Mouse (Mus musculus) MEL (cell line): ENCODE data around the gene Ganc. TPM values are rescaled to one million over a fixed set of nuclear protein-coding genes. Genes with fewer than 3 reads are reported as not detected.
A peak's percentile ranks its signal among the peaks of the same experiment; 100 is the strongest.

Source experiments
- DNase-seq: peaks from one replicate; pipeline ENCODE4 v3.0.0; 2011; ENCODE audit warnings: low read depth, low spot score
- H3K27ac ChIP-seq: 2 replicates; pipeline ENCODE4 v1.5.1; 2012; ENCODE audit warnings: low read depth, mild to moderate bottlenecking, control low read depth, low read length, moderate library complexity; ENCODE audit not compliant: control insufficient read depth
- H3K27me3 ChIP-seq, 2 experiments: fragments of 150-350 bp in 1 of 2; sonication (generic) in 1 of 2; 2 replicates each; pipeline ENCODE4 v1.6.1; 2012; ENCODE audit warnings: low read length in 2 of 2, mild to moderate bottlenecking in 2 of 2, improper control_type of control experiment in 1 of 2, moderate library complexity in 1 of 2; ENCODE audit not compliant: insufficient read depth in 2 of 2, control insufficient read depth in 1 of 2
- H3K36me3 ChIP-seq, 2 experiments: 2 replicates each; pipeline ENCODE4 v1.6.1; 2012 to 2014; ENCODE audit warnings: low read length in 2 of 2, improper control_type of control experiment in 1 of 2, inconsistent platforms in 1 of 2, mild to moderate bottlenecking in 1 of 2; ENCODE audit not compliant: insufficient read depth in 2 of 2, control insufficient read depth in 1 of 2
- H3K4me1 ChIP-seq, 2 experiments: fragments of 150-350 bp in 1 of 2; sonication (generic) in 1 of 2; 2 replicates each; pipeline ENCODE4 v1.6.1; 2012; ENCODE audit warnings: low read length in 2 of 2, improper control_type of control experiment in 1 of 2, mild to moderate bottlenecking in 1 of 2; ENCODE audit not compliant: insufficient read depth in 2 of 2, control insufficient read depth in 1 of 2
- H3K4me3 ChIP-seq, 2 experiments: fragments of 150-350 bp in 1 of 2; sonication (generic) in 1 of 2; 2 replicates each; pipeline ENCODE4 v1.5.1; 2012; ENCODE audit warnings: low read depth in 2 of 2, low read length in 2 of 2, mild to moderate bottlenecking in 2 of 2, moderate library complexity in 2 of 2, control low read depth in 1 of 2, improper control_type of control experiment in 1 of 2; ENCODE audit not compliant: control insufficient read depth in 1 of 2, insufficient read depth in 1 of 2
- H3K79me2 ChIP-seq: 2 replicates; pipeline ENCODE4 v1.6.1; 2012; ENCODE audit warnings: mild to moderate bottlenecking, low read length, moderate library complexity; ENCODE audit not compliant: control insufficient read depth, poor library complexity, insufficient read depth
- H3K9ac ChIP-seq: 2 replicates; pipeline ENCODE4 v1.6.1; 2012; ENCODE audit warnings: low read depth, mild to moderate bottlenecking, control low read depth, low read length, moderate library complexity; ENCODE audit not compliant: control insufficient read depth, poor library complexity, severe bottlenecking
- H3K9me3 ChIP-seq: fragments of 150-350 bp; sonication (generic); replicated peaks from 2 replicates; pipeline ENCODE4 v1.6.1; 2012; ENCODE audit warnings: mild to moderate bottlenecking, low read length, improper control_type of control experiment, moderate library complexity; ENCODE audit not compliant: insufficient read depth
- BHLHE40 ChIP-seq: IDR thresholded peaks from 2 replicates; pipeline ENCODE4 v1.6.1; 2012; ENCODE audit warnings: low read depth, mild to moderate bottlenecking, inconsistent platforms, low read length, improper control_type of control experiment, borderline replicate concordance
- CHD1 ChIP-seq: IDR thresholded peaks from 2 replicates; pipeline ENCODE4 v1.6.1; 2012; ENCODE audit warnings: low read depth, mild to moderate bottlenecking, inconsistent platforms, low read length, improper control_type of control experiment
- CHD2 ChIP-seq: IDR thresholded peaks from 2 replicates; pipeline ENCODE4 v1.6.1; 2011; ENCODE audit warnings: low read length, improper control_type of control experiment
- CTCF ChIP-seq, 3 experiments: IDR thresholded peaks in 2 of 3; conservative IDR thresholded peaks in 1 of 3; 2 replicates each; pipeline ENCODE4 v1.5.1; 2011 to 2012; ENCODE audit warnings: low read length in 3 of 3, low read depth in 2 of 3, mild to moderate bottlenecking in 2 of 3, improper control_type of control experiment in 1 of 3, inconsistent platforms in 1 of 3, mixed read lengths in 1 of 3, moderate library complexity in 1 of 3; ENCODE audit not compliant: control insufficient read depth in 1 of 3, insufficient read depth in 1 of 3, poor library complexity in 1 of 3, severe bottlenecking in 1 of 3
- EP300 ChIP-seq, 2 experiments: IDR thresholded peaks; 2 replicates each; pipeline ENCODE4 v1.6.1; 2011; ENCODE audit warnings: improper control_type of control experiment in 2 of 2, low read length in 2 of 2, low read depth in 1 of 2, mild to moderate bottlenecking in 1 of 2
- ETS1 ChIP-seq: IDR thresholded peaks from 2 replicates; pipeline ENCODE4 v1.6.1; 2012; ENCODE audit warnings: low read depth, mild to moderate bottlenecking, inconsistent platforms, low read length, improper control_type of control experiment, moderate library complexity
- GABPA ChIP-seq: IDR thresholded peaks from 2 replicates; pipeline ENCODE4 v1.6.1; 2012; ENCODE audit warnings: low read depth, mild to moderate bottlenecking, inconsistent platforms, low read length, improper control_type of control experiment, moderate library complexity
- JUND ChIP-seq: IDR thresholded peaks from 2 replicates; pipeline ENCODE4 v1.6.1; 2011; ENCODE audit warnings: low read depth, mild to moderate bottlenecking, improper control_type of control experiment, low read length
- KAT2A ChIP-seq: conservative IDR thresholded peaks from 2 replicates; pipeline ENCODE4 v1.6.1; 2012; ENCODE audit warnings: low read depth, low read length, improper control_type of control experiment, inconsistent platforms
- MAFK ChIP-seq: IDR thresholded peaks from 2 replicates; pipeline ENCODE4 v1.6.1; 2011; ENCODE audit warnings: low read depth, mild to moderate bottlenecking, low read length, improper control_type of control experiment, borderline replicate concordance
- MAZ ChIP-seq: IDR thresholded peaks from 2 replicates; pipeline ENCODE4 v1.6.1; 2012; ENCODE audit warnings: low read depth, mild to moderate bottlenecking, inconsistent platforms, low read length, improper control_type of control experiment
- MEF2A ChIP-seq: IDR thresholded peaks from 2 replicates; pipeline ENCODE4 v1.6.1; 2014; ENCODE audit warnings: low read depth, mild to moderate bottlenecking, inconsistent platforms, low read length, improper control_type of control experiment; ENCODE audit not compliant: poor library complexity, insufficient replicate concordance, severe bottlenecking; ENCODE audit errors: extremely low read depth
- MXI1 ChIP-seq: IDR thresholded peaks from 2 replicates; pipeline ENCODE4 v1.6.1; 2011; ENCODE audit warnings: mild to moderate bottlenecking, low read depth, low read length, improper control_type of control experiment
- MYB ChIP-seq: IDR thresholded peaks from 2 replicates; pipeline ENCODE4 v1.6.1; 2011; ENCODE audit warnings: mild to moderate bottlenecking, low read depth, low read length, improper control_type of control experiment
- POLR2AphosphoS2 ChIP-seq: IDR thresholded peaks from 2 replicates; pipeline ENCODE4 v1.6.1; 2011; ENCODE audit warnings: low read length, improper control_type of control experiment
- POLR2AphosphoS5 ChIP-seq: IDR thresholded peaks from 2 replicates; pipeline ENCODE4 v1.6.1; 2012; ENCODE audit warnings: low read depth, borderline replicate concordance, mild to moderate bottlenecking, inconsistent platforms, low read length, moderate library complexity, mixed read lengths
- RAD21 ChIP-seq: IDR thresholded peaks from 2 replicates; pipeline ENCODE4 v1.6.1; 2011; ENCODE audit warnings: mild to moderate bottlenecking, low read depth, low read length, improper control_type of control experiment
- SIN3A ChIP-seq: IDR thresholded peaks from 2 replicates; pipeline ENCODE4 v1.6.1; 2012; ENCODE audit warnings: low read length, improper control_type of control experiment, inconsistent platforms
- SMC3 ChIP-seq: IDR thresholded peaks from 2 replicates; pipeline ENCODE4 v1.6.1; 2011; ENCODE audit warnings: low read depth, low read length, improper control_type of control experiment
- USF2 ChIP-seq, 2 experiments: IDR thresholded peaks; 2 replicates each; pipeline ENCODE4 v1.6.1; 2011 to 2012; ENCODE audit warnings: improper control_type of control experiment in 2 of 2, low read length in 2 of 2, borderline replicate concordance in 1 of 2, inconsistent platforms in 1 of 2, low read depth in 1 of 2, mild to moderate bottlenecking in 1 of 2; ENCODE audit not compliant: insufficient read depth in 1 of 2
- ZC3H11A ChIP-seq: IDR thresholded peaks from 2 replicates; pipeline ENCODE4 v1.6.1; 2012; ENCODE audit warnings: low read depth, mild to moderate bottlenecking, inconsistent platforms, low read length, improper control_type of control experiment
- ZNF384 ChIP-seq: IDR thresholded peaks from 2 replicates; pipeline ENCODE4 v1.6.1; 2012; ENCODE audit warnings: low read depth, mild to moderate bottlenecking, inconsistent platforms, low read length, improper control_type of control experiment
- polyA plus RNA-seq, 2 experiments: library from polyadenylated mRNA; stranded (reverse) in 1 of 2; unstranded in 1 of 2; fragments of >175 nt in 1 of 2; fragments of >200 nt in 1 of 2; gene quantifications; 2 replicates each; pipeline versions ENCODE4 v1.2.1 to v1.2.4; 2012; ENCODE audit warnings: low replicate concordance in 2 of 2, low read depth in 1 of 2; ENCODE audit not compliant: insufficient read length in 2 of 2, insufficient read depth in 1 of 2, missing spikeins in 1 of 2
- total RNA-seq: library from RNA; depleted of rRNA; stranded (reverse); fragments of 300-350 nt; gene quantifications from 2 replicates; pipeline ENCODE4 v1.2.3, GENCODE M21; 2012

The Ganc gene
- total and polyA plus RNA-seq, 3 experiments: 3.1 to 4.4 TPM; not detected in 1

GRCm38 (mm10) chr2:120476277-120477087, 72.8 kb downstream of the Ganc start:
- Histone ChIP-seq H3K4me3 (no peak overlapping the region), H3K27ac (no peak overlapping the region)

GRCm38 (mm10) chr2:120478600-120478999, 74.9 kb downstream of the Ganc start:
- TF ChIP-seq USF2 (IDR thresholded peaks at IDR 0.05; ENCODE audit: borderline replicate concordance in 1 of 2, insufficient read depth in 1 of 2, low read depth in 1 of 2, low read length in 2 of 2) (no peak), ZC3H11A (peak; percentile 97), POLR2AphosphoS5 (no peak), SMC3 (peak; percentile 95), CHD1 (no peak), CTCF (IDR thresholded peaks at IDR 0.05 in 2 of 3, conservative IDR thresholded peaks at IDR 0.05 in 1 of 3; ENCODE audit: control insufficient read depth in 1 of 3, insufficient read depth in 1 of 3, low read depth in 2 of 3, low read length in 3 of 3, poor library complexity in 1 of 3, severe bottlenecking in 1 of 3) (peak; percentile 77 to 86 (median 84)), MAFK (no peak), GABPA (no peak), RAD21 (peak; percentile 99)
- Histone ChIP-seq H3K4me3 (no peak overlapping the region), H3K9me3 (no peaks in the 10 kb centered on the region), H3K4me1 (peaks cover 0 to 6% of the 10 kb centered on the region in 2 experiments; a peak in 1 of 4 replicates), H3K27me3 (no peaks in the 10 kb centered on the region), H3K9ac (no peak overlapping the region), H3K79me2 (no peaks in the 10 kb centered on the region), H3K27ac (no peak overlapping the region), H3K36me3 (no peaks in the 10 kb centered on the region)
- peak; percentile 81 for DNase-seq

More at GRCm38 (mm10) chr2:120476277-120477087, 72.8 kb downstream of the Ganc start:
- no peaks in the 10 kb centered on the region for H3K4me1 ChIP-seq
- DNase-seq: no peak
- no peaks in the 10 kb centered on the region for H3K27me3 ChIP-seq
- H3K79me2 ChIP-seq: no peaks in the 10 kb centered on the region
- no peak for TF ChIP-seq EP300 (IDR thresholded peaks at IDR 0.05; ENCODE audit: low read depth in 1 of 2, low read length in 2 of 2)
- no peak for TF ChIP-seq ETS1
- no peak for TF ChIP-seq CHD2
- no peak for TF ChIP-seq USF2 (IDR thresholded peaks at IDR 0.05; ENCODE audit: borderline replicate concordance in 1 of 2, insufficient read depth in 1 of 2, low read depth in 1 of 2, low read length in 2 of 2)
- no peak for TF ChIP-seq JUND
- no peak for TF ChIP-seq ZNF384
- no peak for TF ChIP-seq RAD21
- no peak for TF ChIP-seq ZC3H11A
- no peak for TF ChIP-seq MAZ
- no peak for TF ChIP-seq MEF2A
- no peak for TF ChIP-seq SIN3A
- TF ChIP-seq MYB: no peak
- no peak for TF ChIP-seq BHLHE40
- TF ChIP-seq POLR2AphosphoS5: no peak
- TF ChIP-seq GABPA: no peak
- no peak for TF ChIP-seq MXI1
- no peak for TF ChIP-seq KAT2A
- no peak for TF ChIP-seq POLR2AphosphoS2
- no peaks in the 10 kb centered on the region for H3K9me3 ChIP-seq
- H3K36me3 ChIP-seq: no peaks in the 10 kb centered on the region
- no peak overlapping the region for H3K9ac ChIP-seq
